Mouse (Mus musculus) midbrain, postnatal 0 days (tissue): ENCODE measurements around the gene Gpn2. TPM values are rescaled to one million over a fixed set of nuclear protein-coding genes. Genes with fewer than 3 reads are reported as not detected.

Source experiments
- ATAC-seq: fragments of 200-750 bp; cut with Nextera tagmentation; 2 replicates; pipeline ENCODE4 v1.8.0; 2017; ENCODE audit warnings: moderate number of reproducible peaks, mild to moderate bottlenecking, moderate TSS enrichment, moderate library complexity; ENCODE audit not compliant: low FRiP score
- DNase-seq: peaks from one replicate; pipeline ENCODE4 v3.0.0-alpha.2; 2015; ENCODE audit warnings: low spot score
- H3K27ac ChIP-seq: fragments of 300-500 bp; sonication (generic); 2 replicates; pipeline ENCODE4 v1.5.1; 2014; ENCODE audit warnings: low read depth, mild to moderate bottlenecking, low read length, mixed read lengths
- H3K27me3 ChIP-seq: fragments of 300-500 bp; sonication (generic); 2 replicates; pipeline ENCODE4 v1.6.1; 2014; ENCODE audit warnings: low read length, control low read depth, mixed read lengths; ENCODE audit not compliant: insufficient read depth
- H3K36me3 ChIP-seq: fragments of 300-500 bp; sonication (generic); 2 replicates; pipeline ENCODE4 v1.6.1; 2014; ENCODE audit warnings: low read length, control low read depth, mixed read lengths; ENCODE audit not compliant: insufficient read depth
- H3K4me1 ChIP-seq: fragments of 300-500 bp; sonication (generic); 2 replicates; pipeline ENCODE4 v1.6.1; 2014; ENCODE audit warnings: mild to moderate bottlenecking, control low read depth, antibody characterized with exemption, low read length, mixed read lengths; ENCODE audit not compliant: insufficient read depth
- H3K4me2 ChIP-seq: fragments of 300-500 bp; sonication (generic); 2 replicates; pipeline ENCODE4 v1.6.1; 2014; ENCODE audit warnings: low read depth, mild to moderate bottlenecking, low read length, mixed read lengths; ENCODE audit not compliant: poor library complexity, severe bottlenecking
- H3K4me3 ChIP-seq: fragments of 300-500 bp; sonication (generic); 2 replicates; pipeline ENCODE4 v1.5.1; 2014; ENCODE audit warnings: low read depth, mild to moderate bottlenecking, low read length, moderate library complexity
- H3K9ac ChIP-seq: fragments of 300-500 bp; sonication (generic); replicated peaks from 2 replicates; pipeline ENCODE4 v1.6.1; 2014; ENCODE audit warnings: mild to moderate bottlenecking, low read length, moderate library complexity, mixed read lengths; ENCODE audit not compliant: poor library complexity, severe bottlenecking
- H3K9me3 ChIP-seq: fragments of 300-500 bp; sonication (generic); 2 replicates; pipeline ENCODE4 v1.6.1; 2016; ENCODE audit warnings: low read length, control low read depth
- CTCF ChIP-seq: IDR thresholded peaks from 2 replicates; pipeline ENCODE4 v1.5.1; 2016; ENCODE audit warnings: antibody characterized with exemption, mild to moderate bottlenecking
- WGBS: fragments of 180-500 bp; shearing (Covaris S2); extraction: QIAGEN DNeasy Blood & Tissue Kit; methylation state at CpG from one replicate; pipeline ENCODE4 v1.1.7; 2014; 5-methylcytosine and 5-hydroxymethylcytosine counted together
- polyA plus RNA-seq: library from polyadenylated mRNA; unstranded; fragments of >200 nt; fragmentation: Nextera tagmentation; extraction: Ambion mirVana; gene quantifications from 2 replicates; pipeline ENCODE4 v1.2.1, GENCODE M21; 2015
- total RNA-seq: library from RNA; depleted of rRNA; stranded (reverse); fragments of >200 nt; gene quantifications from 2 replicates; pipeline ENCODE4 v1.2.3, GENCODE M21; 2014

The Gpn2 gene
- total and polyA plus RNA-seq, 2 experiments from 2014 or later = 16.2 to 22.7 TPM

DNA sequence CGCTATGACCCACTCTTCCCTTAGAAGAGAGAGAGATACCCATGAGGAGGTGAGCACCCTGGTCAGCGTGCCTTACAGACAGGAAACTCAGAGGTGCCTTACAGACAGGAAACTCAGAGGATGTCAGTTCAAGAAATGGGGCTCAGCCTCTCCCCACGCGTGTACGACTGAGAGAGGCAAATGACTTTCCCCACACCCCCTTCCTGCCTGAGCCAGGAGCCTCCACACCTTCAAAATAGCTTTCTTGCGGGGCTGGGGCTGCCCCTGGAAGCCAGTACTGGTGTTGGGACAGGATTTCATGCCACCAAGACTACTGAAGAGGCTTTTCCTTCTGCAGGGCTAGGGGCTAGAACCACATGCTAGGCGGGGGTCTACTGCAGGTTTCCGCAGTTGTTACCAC, 36.5 kb downstream of the Gpn2 start:
- ATAC-seq = no peak
- no peaks in the 10 kb centered on the region for H3K4me1 ChIP-seq
- no peak for DNase-seq
- H3K4me2 ChIP-seq = no peak overlapping the region
- no peaks in the 10 kb centered on the region for H3K27me3 ChIP-seq
- no peak overlapping the region for H3K4me3 ChIP-seq
- no peaks in the 10 kb centered on the region for H3K9me3 ChIP-seq
- H3K9ac ChIP-seq = no peak overlapping the region
- H3K27ac ChIP-seq = no peak overlapping the region
- H3K36me3 ChIP-seq = peaks cover 29% of the 10 kb centered on the region; the same call in 1 of the 2 replicates
- WGBS = 88% methylated on average over 8 of the region's 8 CpGs
- TF ChIP-seq CTCF = no peak

GRCm38 (mm10) chr4:133622161-133622695, 38.1 kb downstream of the Gpn2 start:
- Histone ChIP-seq H3K9ac (no peak overlapping the region), H3K9me3 (no peaks in the 10 kb centered on the region), H3K4me2 (no peak overlapping the region), H3K36me3 (peaks cover 41% of the 10 kb centered on the region), H3K4me3 (no peak overlapping the region), H3K4me1 (no peaks in the 10 kb centered on the region), H3K27me3 (no peaks in the 10 kb centered on the region), H3K27ac (no peak overlapping the region)
- ATAC-seq (no peak), DNase-seq (no peak)
- no peak for TF ChIP-seq CTCF
- 80% methylated on average over 11 of the region's 11 CpGs for WGBS

- H3K36me3 ChIP-seq = peaks cover 39% of the 10 kb centered on the region
- H3K4me3 ChIP-seq = no peak overlapping the region
- TF ChIP-seq CTCF = no peak
- no peaks in the 10 kb centered on the region for H3K9me3 ChIP-seq
- no peak overlapping the region for H3K27ac ChIP-seq
- ATAC-seq (no peak), DNase-seq (no peak)
- H3K4me1 ChIP-seq = no peaks in the 10 kb centered on the region
- WGBS = 92% methylated on average over 7 of the region's 7 CpGs
- H3K27me3 ChIP-seq = no peaks in the 10 kb centered on the region
- no peak overlapping the region for H3K9ac ChIP-seq
- no peak overlapping the region for H3K4me2 ChIP-seq
These were observed 40.7 kb downstream of the Gpn2 start for GRCm38 (mm10) chr4:133624830-133625229.

DNA sequence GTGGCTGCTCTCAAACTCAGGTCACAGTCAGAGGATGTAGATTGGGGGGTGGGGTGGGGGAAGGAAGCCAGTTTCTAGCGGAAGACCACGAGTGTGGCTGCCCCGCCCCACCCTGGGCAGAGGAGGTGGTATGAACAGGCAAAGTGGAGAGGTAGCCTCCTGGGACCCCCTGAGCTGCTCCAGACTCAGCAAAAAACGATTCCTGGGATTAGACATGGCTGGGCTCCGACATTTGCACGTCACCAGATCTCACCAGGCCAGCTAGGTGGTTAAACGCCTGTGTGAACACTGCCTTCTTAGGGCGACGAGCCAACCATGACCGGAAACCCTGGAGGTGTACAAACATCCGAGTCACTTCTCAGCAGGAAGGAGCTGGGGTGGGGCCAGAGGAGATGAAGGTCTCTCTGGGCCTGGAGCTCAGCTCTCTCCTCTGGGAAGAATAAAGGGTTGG, 41.5 kb downstream of the Gpn2 start:
- 44% methylated on average over 11 of the region's 11 CpGs for WGBS
- DNase-seq = no peak
- Histone ChIP-seq H3K4me1 (0 out of 2 replicates have a peak, but pooled peaks cover 3% of the 10 kb centered on the region), H3K27ac (no peak overlapping the region), H3K9me3 (no peaks in the 10 kb centered on the region), H3K9ac (no peak overlapping the region), H3K4me3 (no peak overlapping the region), H3K27me3 (no peaks in the 10 kb centered on the region), H3K36me3 (peaks cover 33% of the 10 kb centered on the region), H3K4me2 (no peak overlapping the region)
- ATAC-seq = no peak
- TF ChIP-seq CTCF = no peak

- no peak overlapping the region for H3K4me2 ChIP-seq
- peaks cover 3% of the 10 kb centered on the region for H3K4me1 ChIP-seq
- no peak overlapping the region for H3K4me3 ChIP-seq
- H3K27ac ChIP-seq = no peak overlapping the region
- no peaks in the 10 kb centered on the region for H3K27me3 ChIP-seq
- TF ChIP-seq CTCF = no peak
- H3K9ac ChIP-seq = no peak overlapping the region
- H3K9me3 ChIP-seq = no peaks in the 10 kb centered on the region
- no peak for DNase-seq
- WGBS = 38% methylated on average over 5 of the region's 5 CpGs
- H3K36me3 ChIP-seq = peaks cover 29% of the 10 kb centered on the region
- no peak for ATAC-seq
These were observed 42.1 kb downstream of the Gpn2 start for GRCm38 (mm10) chr4:133626221-133626620.

GRCm38 (mm10) chr4:133626621-133627020, 42.5 kb downstream of the Gpn2 start:
- Histone ChIP-seq H3K4me3 (no peak overlapping the region), H3K27ac (no peak overlapping the region), H3K9me3 (no peaks in the 10 kb centered on the region), H3K9ac (no peak overlapping the region), H3K4me1 (peaks cover 7% of the 10 kb centered on the region), H3K36me3 (peaks cover 29% of the 10 kb centered on the region), H3K4me2 (no peak overlapping the region), H3K27me3 (no peaks in the 10 kb centered on the region)
- TF ChIP-seq CTCF = no peak
- 83% methylated on average over 9 of the region's 9 CpGs for WGBS
- DNase-seq (no peak), ATAC-seq (no peak)
